Mouse (Mus musculus) spleen, adult 18-20 months (tissue): Measurements from ENCODE around the gene Gm42957.
"Not testable (repeated sequence)": the region's sequence is repeated elsewhere in the genome, so short reads cannot be mapped to it uniquely, and the experiment has no call there.

ENCODE experiments used
- DNase-seq, 2 experiments: peaks; one replicate each; pipeline ENCODE4 v3.0.0; 2022; ENCODE audit warnings: mixed read lengths in 2 of 2

The Gm42957 gene

GRCm38 (mm10) chr3:96678456-96678855 lies 43.2 kb downstream of the Gm42957 start:
- no peak for DNase-seq

DNA sequence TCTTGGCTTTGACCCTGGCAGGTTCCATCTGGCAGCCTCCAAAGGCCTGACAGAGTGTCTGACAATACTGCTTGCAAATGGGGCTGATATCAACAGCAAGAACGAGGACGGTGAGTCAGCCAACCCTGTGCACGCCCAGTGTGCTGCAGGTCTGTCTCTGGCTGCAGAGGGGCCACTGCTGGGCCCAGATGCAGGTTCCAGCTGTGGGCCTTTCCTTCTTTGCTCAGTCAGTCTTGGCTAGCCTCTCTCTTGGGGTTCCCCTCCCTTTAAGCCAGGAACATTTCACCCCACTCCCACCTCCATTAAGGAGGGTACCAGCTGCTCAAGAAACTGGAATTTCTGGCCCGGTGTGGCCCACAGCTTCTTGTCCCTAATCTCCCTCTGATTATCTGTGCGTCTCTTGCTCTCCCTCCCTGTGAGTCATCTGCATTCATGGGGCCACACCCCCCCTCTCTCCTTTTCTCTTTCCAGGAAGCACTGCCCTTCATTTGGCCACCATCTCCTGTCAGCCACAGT lies 43.9 kb downstream of the Gm42957 start:
- no peak for DNase-seq

DNA sequence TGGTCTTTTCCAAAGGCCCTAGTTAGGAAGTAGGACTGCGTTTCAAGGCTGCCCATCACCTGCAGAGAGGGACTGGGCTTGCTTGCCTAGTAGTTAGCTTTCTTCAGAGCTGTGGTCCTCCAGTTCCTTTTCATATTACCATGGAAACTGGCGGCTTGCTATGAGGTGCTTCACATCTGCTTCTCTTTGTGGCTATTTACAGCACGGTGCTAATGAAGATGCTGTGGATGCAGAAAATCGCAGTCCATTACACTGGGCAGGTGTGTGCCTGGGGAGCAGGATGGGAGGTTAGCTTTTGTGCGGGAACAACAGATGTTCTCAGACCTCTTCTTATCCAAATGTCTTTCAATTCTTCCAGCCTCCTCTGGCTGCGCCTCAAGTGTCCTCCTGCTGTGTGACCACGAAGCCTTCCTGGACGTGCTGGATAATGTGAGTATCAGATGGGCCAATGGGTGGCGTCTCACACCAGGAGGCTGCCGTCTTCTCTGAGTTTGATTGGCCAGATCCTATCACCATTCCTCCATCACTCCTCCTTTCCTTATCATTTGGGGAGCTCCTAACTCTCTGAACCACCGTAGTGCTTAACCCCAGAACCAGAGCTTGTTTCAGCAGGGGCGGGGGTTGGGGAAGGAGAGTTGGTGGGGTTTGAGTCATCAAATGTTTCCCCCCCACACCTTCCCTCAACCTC lies 45.1 kb downstream of the Gm42957 start:
- DNase-seq: no peak

DNA sequence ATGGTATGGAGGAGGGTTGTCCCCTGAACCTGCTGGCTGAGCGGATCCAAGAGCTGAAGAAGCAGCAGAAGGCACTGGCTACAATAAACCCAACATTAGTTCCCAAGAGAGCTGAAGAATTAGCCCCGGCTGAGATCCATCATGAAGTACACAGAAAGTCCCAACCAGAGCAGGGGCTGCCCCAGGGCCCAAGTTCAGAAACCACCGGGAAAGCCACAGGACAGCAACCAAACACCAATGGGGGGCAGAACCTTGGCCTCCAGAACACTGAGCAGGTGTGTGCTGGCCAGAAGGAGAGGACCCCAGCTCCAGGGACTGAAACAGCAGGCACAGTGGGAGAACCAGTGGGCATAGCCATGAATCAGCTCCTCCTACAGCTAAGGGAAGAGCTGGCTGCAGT lies 48.2 kb downstream of the Gm42957 start:
- no peak for DNase-seq

- DNase-seq: no peak
Observed at GRCm38 (mm10) chr3:96684151-96684821, 49.0 kb downstream of the Gm42957 start.

GRCm38 (mm10) chr3:96684822-96685156 lies 49.5 kb downstream of the Gm42957 start:
- DNase-seq: no peak

DNA sequence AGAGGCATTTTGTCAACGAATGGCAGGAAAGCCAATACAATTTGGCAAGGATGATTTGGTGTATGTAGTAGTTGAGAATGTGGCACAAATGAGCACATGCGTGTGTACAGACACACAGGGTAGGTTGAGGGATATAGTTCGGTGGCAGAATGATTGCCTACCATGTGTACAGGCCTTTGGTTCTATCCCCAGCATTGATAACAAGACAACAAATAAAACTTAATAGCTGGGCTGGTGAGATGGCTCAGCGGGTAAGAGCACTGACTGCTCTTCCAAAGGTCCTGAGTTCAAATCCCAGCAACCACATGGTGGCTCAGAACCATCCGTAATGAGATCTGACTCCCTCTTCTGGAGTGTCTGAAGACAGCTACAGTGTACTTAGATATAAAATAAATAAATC lies 50.8 kb downstream of the Gm42957 start:
- not testable (repeated sequence) for DNase-seq

DNA sequence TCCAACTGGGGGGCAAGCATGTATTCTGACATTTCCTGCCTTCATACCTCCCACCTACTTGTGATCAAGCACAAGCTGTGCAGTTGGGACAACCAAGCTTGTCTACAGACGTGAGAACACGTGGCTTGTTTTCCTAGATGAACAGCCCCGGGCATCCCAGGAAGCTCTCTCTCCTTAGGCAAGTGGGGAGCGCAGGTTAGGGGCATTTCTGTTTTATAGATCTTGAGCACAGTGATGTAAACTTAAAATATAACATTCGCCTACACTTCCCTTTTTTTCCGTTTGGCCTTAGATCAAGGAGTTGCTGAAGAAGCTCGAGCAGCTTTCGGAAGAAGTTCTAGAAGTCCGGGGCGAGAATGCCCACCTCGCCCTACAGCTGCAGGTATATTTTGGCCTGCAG lies 53.6 kb downstream of the Gm42957 start:
- no peak for DNase-seq

- DNase-seq: no peak
Observed at GRCm38 (mm10) chr3:96690298-96690697, 55.0 kb downstream of the Gm42957 start.

DNA sequence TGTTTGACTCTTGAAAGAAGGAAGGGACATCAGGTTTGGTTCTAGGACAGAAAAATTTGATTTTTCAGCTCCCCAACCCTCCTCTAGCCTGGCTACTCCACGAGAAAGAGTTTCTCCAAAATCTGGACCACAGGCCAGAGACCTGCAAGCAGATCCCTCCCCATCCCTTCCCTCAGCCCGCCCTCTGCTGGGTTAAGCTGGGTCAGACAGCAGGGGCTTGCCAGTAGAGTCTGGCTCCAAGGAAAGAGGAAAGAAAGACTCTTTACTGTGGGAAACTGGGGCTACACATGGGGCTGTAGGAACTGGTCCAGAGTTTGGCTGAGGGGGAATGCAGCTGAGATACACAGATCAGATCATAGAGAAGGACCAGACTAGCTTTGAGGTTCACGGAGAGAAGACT lies 57.2 kb downstream of the Gm42957 start:
- no peak for DNase-seq

DNA sequence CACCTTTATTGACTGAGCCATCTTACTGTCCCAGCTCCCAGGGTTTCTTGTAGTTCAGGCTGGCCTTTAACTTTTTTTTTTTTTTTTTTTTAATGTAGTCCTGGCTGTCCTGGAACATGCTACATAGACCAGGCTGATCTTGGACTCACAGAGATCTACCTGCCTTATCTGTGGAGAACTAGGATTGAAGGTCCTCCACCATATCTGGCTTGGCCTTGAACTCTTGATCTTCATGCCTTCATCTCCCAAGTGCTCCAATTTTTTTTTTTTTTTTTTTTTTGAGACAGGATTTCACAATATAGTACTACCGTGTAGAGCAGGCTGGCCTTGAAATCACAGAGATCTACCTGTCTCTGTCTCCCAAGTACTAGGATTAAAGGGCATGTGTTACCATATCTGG lies 58.3 kb downstream of the Gm42957 start:
- DNase-seq: no peak

GRCm38 (mm10) chr3:96696198-96696765 lies 61.0 kb downstream of the Gm42957 start, which contains the start of gene Pias3:
Gene Pias3, plus strand, starts transcription at chr3:96696384.
- peak; percentile 61 to 66 for DNase-seq

DNA sequence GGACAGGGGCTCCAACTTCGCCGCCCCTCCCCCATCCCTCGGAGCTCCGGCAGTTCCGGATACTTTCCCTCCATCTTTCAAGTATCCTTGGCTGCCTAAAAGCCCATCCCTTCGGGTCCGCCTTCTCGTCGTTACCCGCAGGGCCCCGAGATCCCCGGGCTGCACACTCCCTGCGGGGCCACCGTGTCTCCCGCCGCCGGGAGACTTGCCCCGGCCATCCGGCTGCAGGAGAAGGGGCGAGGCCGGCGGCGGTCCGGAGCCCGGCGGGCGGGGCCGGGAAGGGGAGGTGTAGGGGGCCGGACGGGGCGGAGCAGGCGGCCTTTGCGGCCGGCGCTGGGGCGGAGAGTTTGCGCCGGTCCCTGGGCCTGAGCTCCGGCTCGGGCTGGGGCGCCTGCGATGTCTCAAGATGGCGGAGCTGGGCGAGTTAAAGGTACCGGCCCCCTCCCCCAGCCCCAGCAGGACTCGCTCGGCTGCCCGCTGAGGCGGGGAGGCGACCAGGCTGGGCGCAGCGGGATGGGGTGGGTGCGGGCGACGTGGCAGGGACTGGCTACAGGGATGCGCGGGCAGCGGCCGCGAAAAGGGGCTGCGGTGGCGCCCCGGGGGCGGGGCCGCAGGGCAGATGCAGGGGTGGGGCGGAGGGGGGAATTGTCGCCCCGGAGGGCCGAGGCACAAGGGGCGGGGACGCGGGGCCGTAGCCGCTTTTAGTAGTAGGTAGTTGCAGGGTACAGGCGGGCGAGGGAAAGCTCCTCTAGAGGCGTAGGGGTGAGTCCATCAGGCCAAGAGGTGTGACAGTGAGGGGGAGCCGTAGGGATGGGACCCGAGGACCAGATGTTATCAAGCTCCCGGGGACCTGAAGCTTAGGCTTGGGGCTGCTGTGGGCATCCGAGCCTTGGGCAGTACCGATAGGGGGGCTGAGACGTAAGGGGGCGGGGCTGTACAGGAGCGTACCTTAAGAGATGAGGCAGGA lies 61.8 kb downstream of the Gm42957 start:
- DNase-seq: peak; percentile 87 to 91

GRCm38 (mm10) chr3:96698993-96699690 lies 63.9 kb downstream of the Gm42957 start:
- DNase-seq: no peak

DNA sequence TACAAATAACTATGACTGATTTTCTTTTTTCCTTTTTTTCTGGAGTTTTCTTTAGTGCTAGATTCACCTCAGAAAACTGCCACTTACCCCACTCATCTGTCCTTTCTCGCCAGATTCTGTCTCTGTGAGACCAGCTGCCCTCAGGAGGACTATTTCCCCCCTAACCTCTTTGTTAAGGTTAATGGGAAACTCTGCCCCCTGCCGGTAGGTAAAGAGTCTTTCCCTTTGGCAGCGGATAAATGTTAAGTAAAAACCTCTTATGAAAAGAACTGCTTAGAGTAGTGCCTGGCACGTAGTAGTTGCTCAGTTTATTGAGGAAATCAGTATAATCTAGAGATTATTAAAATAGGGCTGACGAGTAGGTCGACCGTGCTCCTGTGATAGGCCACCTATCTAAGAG lies 65.1 kb downstream of the Gm42957 start:
- DNase-seq: peak in 1 of 2 experiments; percentile 29

DNA sequence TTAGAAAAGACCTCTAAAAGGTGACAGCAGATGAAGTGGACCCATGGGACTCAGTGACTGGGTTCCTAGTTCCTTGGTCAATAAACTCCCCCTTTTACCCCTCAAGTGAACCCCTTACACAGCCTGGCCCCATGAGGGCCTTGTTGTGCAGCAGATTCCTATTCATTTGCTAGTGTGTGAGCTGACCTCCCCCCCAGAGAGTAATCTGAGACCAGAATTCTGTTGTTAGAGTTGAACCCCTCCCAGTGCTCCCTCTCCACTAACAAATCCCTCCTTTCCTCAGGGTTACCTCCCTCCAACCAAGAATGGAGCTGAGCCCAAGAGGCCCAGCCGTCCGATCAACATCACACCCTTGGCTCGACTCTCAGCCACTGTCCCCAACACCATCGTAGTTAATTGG lies 65.7 kb downstream of the Gm42957 start:
- DNase-seq: no peak
